Mouse (Mus musculus) thymus, adult 2 months (tissue): ENCODE results near the gene Strn.

ENCODE experiments used
- CTCF ChIP-seq: fragments of 200-500 bp; IDR thresholded peaks from 2 replicates; pipeline ENCODE4 v1.5.1; 2012; ENCODE audit warnings: mild to moderate bottlenecking, control low read depth, low read length, moderate library complexity, borderline replicate concordance; ENCODE audit not compliant: control insufficient read depth, poor library complexity, insufficient read depth; ENCODE audit errors: extremely low read depth
- POLR2A ChIP-seq: fragments of 200-500 bp; IDR thresholded peaks from 2 replicates; pipeline ENCODE4 v1.6.1; 2012; ENCODE audit warnings: mild to moderate bottlenecking, low read length, control low read depth, moderate library complexity; ENCODE audit not compliant: control insufficient read depth, poor library complexity, insufficient read depth; ENCODE audit errors: extremely low read depth

DNA sequence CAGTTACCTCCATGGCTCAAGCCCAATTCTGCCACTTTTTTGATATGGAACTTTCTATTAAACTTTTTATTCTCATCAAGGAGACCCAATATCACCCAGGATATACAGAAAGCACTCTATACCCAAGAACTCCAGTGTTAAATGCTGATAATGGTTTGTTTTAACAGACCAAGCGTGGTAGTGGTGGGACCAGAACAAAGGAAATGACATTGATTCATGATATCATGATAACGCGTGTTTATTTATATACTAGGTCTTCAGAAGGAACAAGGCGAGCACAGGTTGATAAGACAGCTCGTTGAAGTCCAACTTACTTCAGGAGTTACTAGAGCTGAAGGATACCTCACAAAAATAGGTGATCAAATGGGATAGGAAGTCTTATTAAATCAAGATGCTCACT, 52.0 kb downstream of the Strn start:
- TF ChIP-seq CTCF (no peak), POLR2A (no peak)
